Mouse (Mus musculus) skeletal muscle tissue, postnatal 0 days (tissue): ENCODE data around the gene Olfr1086. TPM values are rescaled to one million over a fixed set of nuclear protein-coding genes. Genes with fewer than 3 reads are reported as not detected.

Experiments
- polyA plus RNA-seq: library from polyadenylated mRNA; unstranded; fragments of >200 nt; fragmentation: Nextera tagmentation; extraction: Ambion mirVana; gene quantifications from 2 replicates; pipeline ENCODE4 v1.2.1, GENCODE M21; 2015

Olfr1086 gene
- not detected in 2 replicates for polyA plus RNA-seq

DNA sequence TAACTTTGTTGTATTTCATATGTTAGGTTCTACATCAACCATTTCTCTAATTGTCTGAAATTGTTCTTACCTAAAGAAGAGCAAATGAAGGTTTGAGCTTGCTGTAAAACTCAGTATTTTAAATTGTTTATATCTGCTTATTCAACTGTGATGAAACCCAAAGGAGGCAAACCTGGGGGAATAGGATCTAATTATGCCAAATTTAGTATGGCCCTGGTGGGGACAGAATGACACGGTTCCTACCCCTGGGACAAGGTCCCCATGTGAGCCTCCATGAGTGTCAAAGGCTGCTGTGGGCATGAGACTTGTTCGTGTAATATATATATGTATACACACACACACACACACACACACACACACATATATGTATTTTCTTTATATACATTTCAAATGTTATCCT is at the start of gene Olfr1086:
TSS of gene Olfr1086 (minus strand) at position 101 of the 400 bp plus-strand sequence.

DNA sequence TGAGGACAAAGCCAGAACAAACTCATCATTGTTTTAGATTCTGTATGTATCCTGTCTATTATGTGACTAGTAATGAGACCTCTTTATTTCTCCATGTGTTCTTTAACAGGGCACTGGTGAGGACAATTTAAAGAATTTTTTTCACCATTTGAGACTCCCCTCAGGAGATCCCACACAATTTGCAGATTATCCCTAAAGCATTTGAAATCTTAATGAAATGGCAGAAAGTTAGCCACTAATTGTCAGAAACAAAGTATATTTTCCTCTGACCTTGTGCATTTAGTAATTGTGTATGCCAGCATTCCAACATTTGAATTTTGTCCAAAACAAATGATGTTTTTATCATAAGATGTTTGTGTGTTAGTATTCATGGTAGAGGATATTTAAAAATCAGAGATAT is 18.4 kb upstream of the Olfr1086 start, which contains the start of gene Olfr1087:
TSS of gene Olfr1087 (minus strand) at position 101 of the 400 bp plus-strand sequence.

DNA sequence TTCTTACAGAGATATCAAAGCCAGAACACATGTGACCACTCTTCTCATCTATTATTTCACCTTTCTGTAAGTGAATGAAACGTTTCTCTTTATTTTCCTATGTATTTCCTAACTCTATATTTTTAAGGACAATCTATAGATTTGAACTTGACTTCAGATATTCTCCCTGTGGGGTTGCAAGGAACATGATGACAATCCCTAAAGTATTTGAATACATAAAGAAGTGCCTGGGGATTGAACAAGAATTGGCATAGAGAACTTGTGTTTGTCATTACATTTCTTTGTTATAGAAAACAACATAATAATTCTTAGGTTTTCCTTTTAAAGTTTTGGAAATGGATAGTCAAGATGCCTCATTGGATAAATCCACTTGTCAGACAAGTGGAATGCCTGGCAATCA is 18.0 kb downstream of the Olfr1086 start, which contains the start of gene Olfr1085:
TSS of gene Olfr1085 (minus strand) at position 101 of the 400 bp plus-strand sequence.

DNA sequence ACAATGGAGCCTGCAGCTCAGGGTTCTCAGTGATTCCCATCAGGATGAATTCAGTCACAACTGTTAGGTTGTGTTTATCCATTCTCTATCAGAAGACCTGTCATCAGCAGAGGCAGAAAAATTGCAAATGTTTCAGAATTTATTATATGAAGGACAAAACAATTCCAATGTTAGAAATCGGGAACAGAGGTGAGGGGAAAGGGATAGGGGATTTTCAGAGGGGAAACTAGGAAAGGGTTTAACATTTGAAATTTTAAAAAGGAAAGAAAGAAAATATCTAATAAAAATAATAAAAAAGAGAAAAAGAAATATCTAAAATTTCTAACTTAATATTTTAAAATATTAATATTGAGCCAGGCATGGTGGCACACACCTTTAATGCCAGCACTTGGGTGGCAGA is 40.3 kb downstream of the Olfr1086 start, which contains the start of gene Olfr1084:
TSS of gene Olfr1084 (minus strand) at position 101 of the 400 bp plus-strand sequence.

Other genes starting within 250 kb of the Olfr1086 start
- gene Olfr1065, start 229.5 kb downstream of the Olfr1086 start, polyA plus RNA-seq: not detected in 2 replicates
- gene Olfr1066, start 223.8 kb downstream of the Olfr1086 start, polyA plus RNA-seq: not detected in 2 replicates
- gene Olfr228, start 192.7 kb downstream of the Olfr1086 start, polyA plus RNA-seq: not detected in 2 replicates
- not detected in 2 replicates for gene Olfr1076, start 171.6 kb downstream of the Olfr1086 start, polyA plus RNA-seq
- gene Olfr1079, start 137.6 kb downstream of the Olfr1086 start, polyA plus RNA-seq: not detected in 2 replicates
- not detected in 2 replicates for gene Olfr1080, start 121.9 kb downstream of the Olfr1086 start, polyA plus RNA-seq
- gene Olfr1082, start 81.1 kb downstream of the Olfr1086 start, polyA plus RNA-seq: not detected in 2 replicates
- not detected in 2 replicates for gene Olfr1084, start 40.4 kb downstream of the Olfr1086 start, polyA plus RNA-seq
- not detected in 2 replicates for gene Olfr1085, start 18.1 kb downstream of the Olfr1086 start, polyA plus RNA-seq
- gene Olfr1087, start 18.3 kb upstream of the Olfr1086 start, polyA plus RNA-seq: not detected in 2 replicates
- gene Olfr1089, start 53.6 kb upstream of the Olfr1086 start, polyA plus RNA-seq: not detected in 2 replicates
- not detected in 2 replicates for gene Olfr1090, start 78.9 kb upstream of the Olfr1086 start, polyA plus RNA-seq
- gene Olfr1093, start 102.4 kb upstream of the Olfr1086 start, polyA plus RNA-seq: not detected in 2 replicates
- not detected in 2 replicates for gene Olfr141, start 129.9 kb upstream of the Olfr1086 start, polyA plus RNA-seq
- gene Olfr1094, start 144.6 kb upstream of the Olfr1086 start, polyA plus RNA-seq: not detected in 2 replicates
- not detected in 2 replicates for gene Olfr1095, start 171.6 kb upstream of the Olfr1086 start, polyA plus RNA-seq
- not detected in 2 replicates for gene Gm13723, start 194.7 kb upstream of the Olfr1086 start, polyA plus RNA-seq
- not detected in 2 replicates for gene Olfr1097, start 212.1 kb upstream of the Olfr1086 start, polyA plus RNA-seq
- not detected in 2 replicates for gene Olfr1098, start 244.5 kb upstream of the Olfr1086 start, polyA plus RNA-seq